Mouse (Mus musculus) C2C12 (cell line): ENCODE data around the gene Gtf3a. TPM values are rescaled to one million over a fixed set of nuclear protein-coding genes. Genes with fewer than 3 reads are reported as not detected.

ENCODE experiments used
- H3K27me3 ChIP-seq: one replicate; pipeline ENCODE4 v1.6.1; 2011; ENCODE audit not compliant: control insufficient read depth, insufficient read depth, insufficient read length
- H3K36me3 ChIP-seq: one replicate; pipeline ENCODE4 v1.6.1; 2011; ENCODE audit not compliant: control insufficient read depth, insufficient read depth
- H3K4me3 ChIP-seq: one replicate; pipeline ENCODE4 v1.5.1; 2011; ENCODE audit warnings: mild to moderate bottlenecking, control low read depth; ENCODE audit not compliant: poor library complexity, insufficient read depth, severe bottlenecking
- H3K79me2 ChIP-seq: one replicate; pipeline ENCODE4 v1.6.1; 2011; ENCODE audit not compliant: control insufficient read depth, insufficient read depth
- H3K79me3 ChIP-seq: one replicate; pipeline ENCODE4 v1.6.1; 2011; ENCODE audit warnings: low read depth, control low read depth
- H3ac ChIP-seq: one replicate; pipeline ENCODE3; 2011; ENCODE audit warnings: low read depth; ENCODE audit not compliant: control insufficient read depth, insufficient read length
- CEBPB ChIP-seq: IDR thresholded peaks from one replicate; pipeline ENCODE4 v1.6.1; 2011; ENCODE audit warnings: low read depth, mild to moderate bottlenecking, control low read depth, moderate library complexity
- CTCF ChIP-seq: IDR thresholded peaks from one replicate; pipeline ENCODE4 v1.5.1; 2011; ENCODE audit not compliant: control insufficient read depth, insufficient read depth, insufficient read length
- FOSL1 ChIP-seq: IDR thresholded peaks from one replicate; pipeline ENCODE4 v1.8.0; 2011; ENCODE audit warnings: mild to moderate bottlenecking, low read length; ENCODE audit not compliant: poor library complexity, insufficient read depth, severe bottlenecking
- MAX ChIP-seq: IDR thresholded peaks from one replicate; pipeline ENCODE4 v1.6.1; 2011; ENCODE audit warnings: mild to moderate bottlenecking, control low read depth
- MYOD1 ChIP-seq: IDR thresholded peaks from one replicate; pipeline ENCODE4 v1.6.1; 2011; ENCODE audit warnings: low read depth; ENCODE audit not compliant: control insufficient read depth, insufficient read length
- MYOG ChIP-seq: IDR thresholded peaks from one replicate; pipeline ENCODE4 v1.6.1; 2011; ENCODE audit not compliant: control insufficient read depth, insufficient read length; ENCODE audit errors: extremely low read depth
- USF1 ChIP-seq: IDR thresholded peaks from one replicate; pipeline ENCODE4 v1.6.1; 2011; ENCODE audit warnings: low read depth, mild to moderate bottlenecking, control low read depth, moderate library complexity
- polyA plus RNA-seq: library from polyadenylated mRNA; unstranded; fragments of >200 nt; fragmentation: generic; extraction: Trizol; gene quantifications from one replicate; pipeline ENCODE4 v1.2.1, GENCODE M21; 2012; ENCODE audit warnings: missing spikeins

Gtf3a gene
- polyA plus RNA-seq, 1 experiment: 96.4 TPM

DNA sequence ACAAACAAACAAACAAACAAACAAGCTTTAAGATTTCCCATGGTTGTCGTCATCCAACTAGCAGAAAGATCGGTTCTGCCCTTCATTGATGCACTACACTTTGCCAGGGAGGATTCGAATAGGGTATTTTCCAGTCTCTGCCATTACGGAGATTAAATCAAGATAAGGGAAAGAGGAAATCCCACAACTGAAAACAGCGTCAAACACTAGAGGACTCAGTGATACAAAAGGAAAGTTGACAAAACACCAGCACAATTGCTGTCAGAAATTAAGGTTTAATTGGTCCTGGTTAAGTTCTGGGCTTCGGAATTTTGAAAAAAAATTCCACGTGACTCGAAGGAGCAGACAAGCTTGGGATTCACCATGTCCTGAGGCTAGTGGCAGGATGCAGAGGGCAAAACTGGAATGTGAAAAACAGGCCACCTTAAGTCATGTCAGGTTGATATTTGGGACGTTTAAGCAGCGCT, 383 bp upstream of the Gtf3a start:
- Histone ChIP-seq H3K27me3 (no peaks in the 10 kb centered on the region), H3K79me2 (peaks cover 29% of the 10 kb centered on the region), H3K79me3 (peaks cover 18% of the 10 kb centered on the region), H3K4me3 (no peak overlapping the region), H3K36me3 (peaks cover 26% of the 10 kb centered on the region), H3ac (no peak overlapping the region)
- TF ChIP-seq FOSL1: no peak
- no peak for TF ChIP-seq MYOG
- TF ChIP-seq MYOD1: no peak
- TF ChIP-seq CEBPB: no peak
- no peak for TF ChIP-seq CTCF
- TF ChIP-seq USF1: no peak
- no peak for TF ChIP-seq MAX

- peaks cover 82% of the 10 kb centered on the region for H3K36me3 ChIP-seq
- peaks cover 12% of the 10 kb centered on the region for H3K79me3 ChIP-seq
- no peak overlapping the region for H3ac ChIP-seq
- H3K27me3 ChIP-seq: no peaks in the 10 kb centered on the region
- H3K79me2 ChIP-seq: peaks cover 18% of the 10 kb centered on the region
- no peak overlapping the region for H3K4me3 ChIP-seq
- no peak for TF ChIP-seq MYOG
- no peak for TF ChIP-seq CTCF
- TF ChIP-seq MAX: no peak
- no peak for TF ChIP-seq USF1
Measured at GRCm38 (mm10) chr5:146954576-146954975, 6.1 kb downstream of the Gtf3a start.

DNA sequence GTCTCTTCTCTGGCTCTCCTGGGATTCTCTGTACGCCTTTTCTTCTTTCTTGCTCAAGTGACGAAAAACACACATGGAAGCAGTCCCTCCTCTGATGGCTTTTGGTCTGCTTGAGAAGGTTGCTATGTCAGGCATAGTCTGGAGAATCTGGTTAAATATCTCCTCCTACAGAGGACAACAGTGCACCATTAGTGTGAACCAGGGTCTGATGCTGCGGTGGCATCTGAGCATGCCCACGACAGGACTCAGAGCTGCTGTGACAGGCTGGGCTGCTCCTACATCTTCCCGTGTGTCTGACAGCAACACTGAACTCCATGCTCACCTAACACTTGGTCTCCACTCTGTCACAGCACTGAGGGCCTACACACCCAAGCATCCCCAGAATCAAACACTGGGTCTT, 7.2 kb downstream of the Gtf3a start:
- H3ac ChIP-seq: no peak overlapping the region
- peaks cover 90% of the 10 kb centered on the region for H3K36me3 ChIP-seq
- no peak overlapping the region for H3K4me3 ChIP-seq
- peaks cover 7% of the 10 kb centered on the region for H3K79me2 ChIP-seq
- no peaks in the 10 kb centered on the region for H3K27me3 ChIP-seq
- TF ChIP-seq MYOD1 (no peak), MYOG (no peak), USF1 (no peak), CTCF (no peak), CEBPB (no peak), FOSL1 (no peak), MAX (no peak)
- H3K79me3 ChIP-seq: peaks cover under 1% of the 10 kb centered on the region

DNA sequence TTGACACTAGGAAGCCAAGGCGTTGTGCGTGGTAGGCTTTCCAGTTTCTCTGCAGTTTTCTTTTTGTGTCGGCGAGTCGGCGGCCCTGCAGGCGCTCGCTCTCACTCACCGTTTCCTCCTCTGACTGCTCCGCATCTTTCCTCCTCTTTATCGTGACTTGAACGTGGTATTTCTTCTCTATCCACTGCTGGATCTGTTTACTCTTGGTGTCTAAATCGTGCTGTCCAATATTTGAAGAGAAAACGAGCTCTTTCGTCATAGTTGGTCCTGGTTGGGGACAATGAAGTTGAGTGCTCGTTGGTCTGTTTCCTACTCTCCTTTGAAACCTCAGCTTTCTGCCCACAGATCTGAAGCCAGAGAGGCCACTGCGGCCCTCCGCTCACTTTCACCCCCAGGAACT, 8.2 kb downstream of the Gtf3a start:
- Histone ChIP-seq H3K36me3 (peaks cover 81% of the 10 kb centered on the region), H3K27me3 (no peaks in the 10 kb centered on the region), H3ac (no peak overlapping the region), H3K79me2 (no peaks in the 10 kb centered on the region), H3K4me3 (no peak overlapping the region), H3K79me3 (no peaks in the 10 kb centered on the region)
- TF ChIP-seq USF1: no peak
- no peak for TF ChIP-seq MYOG
- no peak for TF ChIP-seq MYOD1
- no peak for TF ChIP-seq CTCF
- TF ChIP-seq MAX: no peak
- TF ChIP-seq FOSL1: no peak
- no peak for TF ChIP-seq CEBPB

GRCm38 (mm10) chr5:146963118-146963936, 14.9 kb downstream of the Gtf3a start, which contains the start of gene Mtif3:
Gene Mtif3, minus strand, starts transcription at chr5:146963800.
- Histone ChIP-seq H3K79me3 (peaks cover 1% of the 10 kb centered on the region), H3K27me3 (no peaks in the 10 kb centered on the region), H3ac (peak within 1 kb of the TSS; percentile 99), H3K36me3 (peaks cover 23% of the 10 kb centered on the region), H3K4me3 (peak within 1 kb of the TSS; percentile 85), H3K79me2 (peaks cover 11% of the 10 kb centered on the region)
- TF ChIP-seq FOSL1 (no peak), CTCF (no peak), MYOG (no peak), USF1 (no peak), CEBPB (no peak), MAX (no peak), MYOD1 (no peak)

- Histone ChIP-seq H3K4me3 (peak overlapping the region; percentile 85), H3K79me3 (peaks cover 1% of the 10 kb centered on the region), H3ac (peak overlapping the region; percentile 22), H3K79me2 (peaks cover 11% of the 10 kb centered on the region), H3K27me3 (no peaks in the 10 kb centered on the region), H3K36me3 (peaks cover 17% of the 10 kb centered on the region)
- TF ChIP-seq FOSL1 (no peak), CEBPB (no peak), MYOG (no peak)
Measured at GRCm38 (mm10) chr5:146963937-146964278, 15.5 kb downstream of the Gtf3a start.
